Mouse (Mus musculus) limb, embryonic 10.5 days (tissue): ENCODE measurements around the gene Acat3. TPM values are rescaled to one million over a fixed set of nuclear protein-coding genes. Genes with fewer than 3 reads are reported as not detected.
"Not testable (repeated sequence)": the region's sequence is repeated elsewhere in the genome, so short reads cannot be mapped to it uniquely, and the experiment has no call there.

Experiments used
- DNase-seq: peaks from one replicate; pipeline ENCODE4 v3.0.0-alpha.2; 2017; ENCODE audit warnings: low spot score
- H3K27ac ChIP-seq: fragments of 300-500 bp; sonication (generic); 2 replicates; pipeline ENCODE4 v1.5.1; 2016; ENCODE audit warnings: mild to moderate bottlenecking
- H3K27me3 ChIP-seq: fragments of 300-500 bp; sonication (generic); 2 replicates; pipeline ENCODE4 v1.6.1; 2016; ENCODE audit warnings: low read depth, mild to moderate bottlenecking; ENCODE audit not compliant: poor library complexity, severe bottlenecking
- H3K36me3 ChIP-seq: fragments of 300-500 bp; sonication (generic); 2 replicates; pipeline ENCODE4 v1.6.1; 2016; ENCODE audit warnings: mild to moderate bottlenecking, moderate library complexity
- H3K4me1 ChIP-seq: fragments of 300-500 bp; sonication (generic); 2 replicates; pipeline ENCODE4 v1.6.1; 2016
- H3K4me3 ChIP-seq: fragments of 300-500 bp; sonication (generic); 2 replicates; pipeline ENCODE4 v1.5.1; 2016; ENCODE audit warnings: mild to moderate bottlenecking, moderate library complexity
- H3K9me3 ChIP-seq: fragments of 300-500 bp; sonication (generic); replicated peaks from 2 replicates; pipeline ENCODE4 v1.6.1; 2016; ENCODE audit warnings: mild to moderate bottlenecking
- WGBS: fragments of 180-500 bp; shearing (Covaris S2); methylation state at CpG from one replicate; pipeline ENCODE4 v1.1.7; 2016; 5-methylcytosine and 5-hydroxymethylcytosine counted together
- polyA plus RNA-seq: library from polyadenylated mRNA; unstranded; fragments of >200 nt; fragmentation: Nextera tagmentation; extraction: Ambion mirVana; gene quantifications from 2 replicates; pipeline ENCODE4 v1.2.1, GENCODE M21; 2016

The Acat3 gene
- 0.98 and 1.3 TPM in 2 replicates for polyA plus RNA-seq

- Histone ChIP-seq H3K27ac (no peak within 1 kb of the TSS), H3K4me3 (peak within 1 kb of the TSS; percentile 38), H3K27me3 (no peaks in the 10 kb centered on the region), H3K36me3 (peaks cover 32% of the 10 kb centered on the region), H3K4me1 (peaks cover 7% of the 10 kb centered on the region), H3K9me3 (no peaks in the 10 kb centered on the region)
- DNase-seq = peak; percentile 44
- 20% methylated on average over 27 of the region's 27 CpGs for WGBS
Measured at GRCm38 (mm10) chr17:12940151-12940805, at the start of gene Acat3. Gene Acat3, minus strand, starts transcription at chr17:12940600.

GRCm38 (mm10) chr17:12988096-12988495 is 47.7 kb upstream of the Acat3 start:
- H3K27ac ChIP-seq, H3K27me3 ChIP-seq, H3K4me1 ChIP-seq, H3K9me3 ChIP-seq, H3K4me3 ChIP-seq, DNase-seq: not testable (repeated sequence)
- WGBS = over 99% methylated on average over 8 of the region's 8 CpGs
- H3K36me3 ChIP-seq = peaks cover 59% of the 10 kb centered on the region

DNA sequence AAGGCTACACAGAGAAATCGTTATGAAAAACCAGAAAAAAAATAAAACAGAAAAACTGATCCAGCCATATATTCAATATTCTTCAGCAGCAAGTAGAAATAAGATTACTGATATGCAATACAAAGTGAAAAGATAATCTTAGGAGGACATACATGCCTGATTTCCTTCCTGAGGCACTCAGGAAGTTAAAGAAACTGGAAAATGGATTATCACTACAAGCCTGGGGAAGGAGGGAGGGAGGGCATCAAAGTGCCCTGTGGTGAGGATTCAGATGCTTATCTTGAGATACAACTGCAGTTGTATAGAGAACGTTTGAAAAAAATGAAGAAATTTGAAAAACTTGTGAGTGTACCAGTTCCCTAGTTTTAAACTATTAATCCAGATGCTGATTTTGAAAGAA is 43.6 kb upstream of the Acat3 start:
- Histone ChIP-seq H3K9me3 (no peaks in the 10 kb centered on the region), H3K27ac (no peak overlapping the region), H3K27me3 (no peaks in the 10 kb centered on the region), H3K36me3 (peaks cover 96% of the 10 kb centered on the region), H3K4me1 (no peaks in the 10 kb centered on the region), H3K4me3 (no peak overlapping the region)
- WGBS = 85% methylated on average over 2 of the region's 2 CpGs
- DNase-seq = no peak

GRCm38 (mm10) chr17:12978546-12978945 is 38.1 kb upstream of the Acat3 start:
- no peak overlapping the region for H3K27ac ChIP-seq
- H3K9me3 ChIP-seq = no peaks in the 10 kb centered on the region
- DNase-seq = no peak
- no peak overlapping the region for H3K4me3 ChIP-seq
- H3K4me1 ChIP-seq = no peaks in the 10 kb centered on the region
- 97% methylated on average over 1 of the region's 1 CpGs for WGBS
- H3K27me3 ChIP-seq = no peaks in the 10 kb centered on the region
- peaks cover 85% of the 10 kb centered on the region for H3K36me3 ChIP-seq

DNA sequence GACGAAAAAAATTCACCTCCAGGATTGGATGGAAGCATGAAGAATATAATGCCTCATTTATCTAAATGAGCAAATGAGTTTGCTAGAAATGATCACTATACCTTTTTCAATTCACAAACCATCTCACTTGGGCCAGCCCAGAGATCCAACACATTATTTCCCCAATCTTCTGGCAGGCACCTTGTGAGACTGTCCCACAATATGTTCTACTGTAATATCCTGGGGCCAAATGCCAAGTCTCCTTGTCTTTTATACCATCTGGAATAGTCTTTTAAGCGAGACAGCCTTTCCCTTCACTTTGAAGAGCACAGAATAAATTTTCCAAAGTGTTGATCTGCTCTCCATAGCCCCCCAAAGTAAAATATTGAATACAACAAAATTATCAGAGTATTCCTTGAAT is 33.5 kb upstream of the Acat3 start:
- Histone ChIP-seq H3K36me3 (peaks cover 86% of the 10 kb centered on the region), H3K9me3 (no peaks in the 10 kb centered on the region), H3K27me3 (no peaks in the 10 kb centered on the region), H3K4me1 (no peaks in the 10 kb centered on the region), H3K4me3 (no peak overlapping the region), H3K27ac (no peak overlapping the region)
- WGBS = 88% methylated on average over 2 of the region's 2 CpGs
- no peak for DNase-seq

DNA sequence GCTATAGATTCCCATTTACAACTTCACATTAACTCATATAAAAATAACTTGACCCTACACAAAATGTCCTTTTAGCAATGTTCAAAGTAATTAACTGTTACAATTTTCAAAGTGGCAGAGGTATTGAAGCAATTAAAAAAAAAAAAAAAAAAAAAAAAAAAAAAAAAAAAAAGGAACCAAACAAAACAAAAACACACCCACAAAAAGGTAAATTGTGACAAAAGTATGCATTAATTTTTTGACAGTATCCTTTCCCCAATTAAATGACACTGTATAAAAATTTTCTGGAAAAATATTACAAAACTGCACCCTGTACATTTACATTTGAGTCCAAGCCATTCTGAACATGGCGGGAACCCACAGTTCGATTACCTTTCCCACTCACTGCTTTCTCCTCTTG is 26.8 kb upstream of the Acat3 start:
- Histone ChIP-seq H3K27ac (no peak overlapping the region), H3K4me1 (no peaks in the 10 kb centered on the region), H3K9me3 (no peaks in the 10 kb centered on the region), H3K4me3 (no peak overlapping the region), H3K36me3 (peaks cover 73% of the 10 kb centered on the region), H3K27me3 (no peaks in the 10 kb centered on the region)
- WGBS = 93% methylated on average over 2 of the region's 2 CpGs
- DNase-seq = no peak

GRCm38 (mm10) chr17:12963476-12963875 is 23.1 kb upstream of the Acat3 start:
- Histone ChIP-seq H3K27ac (no peak overlapping the region), H3K4me3 (no peak overlapping the region), H3K36me3 (peaks cover 40% of the 10 kb centered on the region), H3K4me1 (peaks cover 7% of the 10 kb centered on the region), H3K9me3 (no peaks in the 10 kb centered on the region), H3K27me3 (no peaks in the 10 kb centered on the region)
- DNase-seq = no peak
- WGBS = 88% methylated on average over 3 of the region's 3 CpGs

DNA sequence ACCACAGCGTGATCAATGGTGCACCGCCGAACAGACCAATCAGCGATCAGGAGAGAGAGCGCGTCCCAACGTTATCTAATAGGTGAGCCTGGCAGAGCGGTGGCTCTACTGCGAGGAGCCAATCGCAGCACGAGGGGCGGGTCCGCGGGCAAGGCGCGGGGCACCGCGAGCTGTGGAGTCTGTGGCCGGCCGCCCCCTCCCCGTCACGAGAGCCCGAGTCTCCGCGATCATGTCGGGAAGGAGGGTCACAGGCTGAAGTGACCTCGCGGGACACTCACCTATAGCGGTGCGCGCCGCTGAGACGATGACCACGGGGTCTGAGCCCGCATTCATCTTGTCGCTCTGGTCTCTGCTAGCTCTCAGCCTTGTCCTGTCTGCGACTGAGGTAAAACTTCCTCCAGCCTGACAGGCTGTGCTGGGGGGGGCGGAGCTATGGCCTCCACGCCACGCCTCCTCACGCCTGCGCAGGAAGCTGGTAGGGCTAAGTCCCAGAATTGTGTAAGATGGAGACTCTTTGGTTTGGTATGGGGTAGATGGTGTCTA is 20.0 kb upstream of the Acat3 start, which contains the start of gene Acat2:
Gene Acat2 (minus strand): TSS at position 417 of the 543 bp plus-strand sequence.
- DNase-seq = peak; percentile 91
- peaks cover 7% of the 10 kb centered on the region for H3K4me1 ChIP-seq
- H3K36me3 ChIP-seq = peaks cover 32% of the 10 kb centered on the region
- no peaks in the 10 kb centered on the region for H3K27me3 ChIP-seq
- WGBS = under 1% methylated on average over 42 of the region's 42 CpGs
- H3K9me3 ChIP-seq = no peaks in the 10 kb centered on the region
- peak within 1 kb of the TSS; percentile 89 for H3K27ac ChIP-seq
- H3K4me3 ChIP-seq = peak within 1 kb of the TSS; percentile 75

GRCm38 (mm10) chr17:12959377-12959776 is 19.0 kb upstream of the Acat3 start:
- not testable (repeated sequence) for H3K27ac ChIP-seq

GRCm38 (mm10) chr17:12956664-12957063 is 16.3 kb upstream of the Acat3 start:
- Histone ChIP-seq H3K27ac (no peak overlapping the region), H3K4me1 (peaks cover 7% of the 10 kb centered on the region), H3K36me3 (peaks cover 48% of the 10 kb centered on the region), H3K27me3 (no peaks in the 10 kb centered on the region), H3K4me3 (no peak overlapping the region), H3K9me3 (no peaks in the 10 kb centered on the region)
- 94% methylated on average over 8 of the region's 8 CpGs for WGBS
- DNase-seq = no peak

More at GRCm38 (mm10) chr17:12959377-12959776, 19.0 kb upstream of the Acat3 start:
- not testable (repeated sequence) for H3K9me3 ChIP-seq, H3K4me3 ChIP-seq, DNase-seq, H3K4me1 ChIP-seq, H3K27me3 ChIP-seq
- 85% methylated on average over 1 of the region's 2 CpGs for WGBS
- H3K36me3 ChIP-seq = peaks cover 26% of the 10 kb centered on the region

DNA sequence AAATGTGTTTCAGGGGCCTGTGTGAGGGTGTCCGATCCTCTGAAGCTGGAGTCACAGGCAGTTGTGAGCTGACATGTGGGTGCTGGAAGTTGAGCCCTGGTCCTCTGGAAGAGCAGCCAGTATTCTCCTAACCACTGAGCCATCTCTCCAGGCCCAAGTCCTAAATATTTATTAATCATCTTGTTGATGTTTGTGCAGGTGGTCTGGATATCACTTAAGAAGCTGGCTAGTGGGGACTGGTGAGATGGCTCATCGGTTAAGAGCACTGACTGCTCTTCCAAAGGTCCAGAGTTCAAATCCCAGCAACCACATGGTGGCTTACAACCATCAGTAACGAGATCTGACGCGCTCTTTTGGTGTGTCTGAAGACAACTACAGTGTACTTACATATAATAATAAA is 9.3 kb upstream of the Acat3 start:
- no peaks in the 10 kb centered on the region for H3K9me3 ChIP-seq
- no peak overlapping the region for H3K27ac ChIP-seq
- no peaks in the 10 kb centered on the region for H3K27me3 ChIP-seq
- peaks cover 80% of the 10 kb centered on the region for H3K36me3 ChIP-seq
- no peak overlapping the region for H3K4me3 ChIP-seq
- 92% methylated on average over 5 of the region's 5 CpGs for WGBS
- no peak for DNase-seq
- no peaks in the 10 kb centered on the region for H3K4me1 ChIP-seq

DNA sequence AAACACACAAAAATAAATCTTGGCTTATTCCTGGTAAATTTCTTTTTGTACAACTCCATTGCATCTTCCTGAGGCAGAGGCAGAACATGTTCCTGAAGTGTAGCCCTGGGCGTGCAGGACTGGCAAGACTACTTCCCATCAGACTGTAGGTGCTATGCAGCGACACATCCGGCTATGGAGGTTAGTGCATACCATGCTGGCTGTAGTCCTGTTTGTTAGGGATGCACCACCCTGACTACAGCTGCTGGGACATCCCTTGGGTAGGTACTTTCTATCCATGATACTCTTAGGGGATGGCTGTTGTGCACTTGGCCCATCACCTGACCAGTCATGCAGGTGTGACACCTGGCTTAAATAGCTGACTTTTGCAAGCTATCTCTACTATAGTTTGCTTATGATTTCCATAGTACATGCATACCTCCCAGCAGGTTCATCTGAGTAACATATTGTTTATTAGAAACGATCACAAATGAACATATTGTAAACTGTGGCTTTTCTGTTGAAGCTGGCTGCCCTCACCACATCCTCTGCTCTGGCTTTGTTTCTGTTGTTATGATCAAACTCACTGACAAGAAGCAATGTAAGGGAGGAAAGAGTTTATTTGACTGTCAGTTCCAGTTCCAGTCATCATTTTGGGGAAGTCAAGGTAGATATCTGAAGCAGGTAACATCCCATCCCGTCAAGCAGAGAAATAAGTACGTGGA is 2.2 kb upstream of the Acat3 start:
- no peaks in the 10 kb centered on the region for H3K9me3 ChIP-seq
- no peaks in the 10 kb centered on the region for H3K27me3 ChIP-seq
- DNase-seq = no peak
- H3K36me3 ChIP-seq = peaks cover 51% of the 10 kb centered on the region
- peaks cover 7% of the 10 kb centered on the region for H3K4me1 ChIP-seq
- H3K27ac ChIP-seq = no peak overlapping the region
- 94% methylated on average over 6 of the region's 6 CpGs for WGBS
- H3K4me3 ChIP-seq = no peak overlapping the region

- H3K4me3 ChIP-seq = no peak overlapping the region
- peaks cover 45% of the 10 kb centered on the region for H3K36me3 ChIP-seq
- WGBS = 83% methylated on average over 8 of the region's 8 CpGs
- no peak for DNase-seq
- no peaks in the 10 kb centered on the region for H3K9me3 ChIP-seq
- peaks cover 7% of the 10 kb centered on the region for H3K4me1 ChIP-seq
- no peaks in the 10 kb centered on the region for H3K27me3 ChIP-seq
- no peak overlapping the region for H3K27ac ChIP-seq
Measured at GRCm38 (mm10) chr17:12941543-12942260, 1.3 kb upstream of the Acat3 start.
